Mouse (Mus musculus) bone marrow macrophage, adult 2 months (primary cell): ENCODE measurements around the gene Unc119b.

ENCODE experiments used
- CTCF ChIP-seq: IDR thresholded peaks from 2 replicates; pipeline ENCODE4 v1.5.1; 2012; ENCODE audit warnings: low read depth, mild to moderate bottlenecking, low read length, moderate library complexity
- POLR2A ChIP-seq: IDR thresholded peaks from 2 replicates; pipeline ENCODE4 v1.6.1; 2012; ENCODE audit warnings: mild to moderate bottlenecking, low read depth, low read length, borderline replicate concordance

DNA sequence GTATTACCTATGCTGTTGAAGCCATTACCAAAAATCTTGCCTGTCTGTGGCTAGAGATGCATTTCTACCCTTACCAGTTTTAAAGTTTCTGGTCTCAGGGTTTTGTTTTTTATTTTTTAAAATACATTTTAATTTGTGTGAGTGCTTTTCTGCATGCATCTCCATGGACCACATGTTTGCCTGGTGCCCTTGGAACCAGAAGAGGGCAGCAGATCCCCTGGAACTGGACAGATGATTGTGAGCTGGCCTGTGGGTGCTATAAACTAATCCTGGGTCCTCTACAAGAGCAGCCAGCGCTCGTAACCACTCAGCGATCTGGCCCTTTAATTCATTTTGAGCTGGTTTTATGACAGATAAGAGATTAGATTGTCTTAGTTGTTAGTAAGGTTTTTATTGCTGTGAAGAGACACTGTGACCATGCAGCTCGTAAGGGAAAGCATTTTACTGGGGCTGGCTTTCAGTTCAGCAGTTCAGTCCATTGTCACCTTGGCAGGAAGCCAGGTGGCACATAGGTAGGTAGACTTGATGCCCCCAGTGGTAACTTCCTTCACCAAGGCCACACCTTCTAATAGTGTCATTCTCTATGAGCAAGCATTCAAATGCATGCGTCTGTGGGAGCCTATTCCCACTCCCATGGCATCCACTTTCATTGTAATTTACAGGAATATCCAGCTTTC is 45.0 kb downstream of the Unc119b start:
- TF ChIP-seq CTCF (peak; percentile 38), POLR2A (no peak)
